Mouse (Mus musculus) kidney, embryonic 14.5 days (tissue): ENCODE measurements around the gene Smco1. TPM values are rescaled to one million over a fixed set of nuclear protein-coding genes. Genes with fewer than 3 reads are reported as not detected.
"Not testable (repeated sequence)": the region's sequence is repeated elsewhere in the genome, so short reads cannot be mapped to it uniquely, and the experiment has no call there.

Source experiments
- ATAC-seq: fragments of 200-750 bp; cut with Nextera tagmentation; 2 replicates; pipeline ENCODE4 v1.8.0; 2017; ENCODE audit warnings: moderate number of reproducible peaks, mild to moderate bottlenecking, moderate TSS enrichment, moderate library complexity; ENCODE audit not compliant: low FRiP score, low TSS enrichment
- H3K27ac ChIP-seq: fragments of 300-500 bp; sonication (generic); 2 replicates; pipeline ENCODE4 v1.5.1; 2014; ENCODE audit warnings: low read depth, mild to moderate bottlenecking, low read length, moderate library complexity, mixed read lengths
- H3K27me3 ChIP-seq: fragments of 300-500 bp; sonication (generic); 2 replicates; pipeline ENCODE4 v1.6.1; 2014; ENCODE audit warnings: mild to moderate bottlenecking, low read length; ENCODE audit not compliant: control insufficient read depth, insufficient read depth
- H3K36me3 ChIP-seq: fragments of 300-500 bp; sonication (generic); 2 replicates; pipeline ENCODE4 v1.6.1; 2014; ENCODE audit warnings: low read length, mixed read lengths; ENCODE audit not compliant: control insufficient read depth, insufficient read depth
- H3K4me1 ChIP-seq: fragments of 300-500 bp; sonication (generic); 2 replicates; pipeline ENCODE4 v1.6.1; 2014; ENCODE audit warnings: low read length, mixed read lengths; ENCODE audit not compliant: control insufficient read depth, insufficient read depth
- H3K4me2 ChIP-seq: fragments of 300-500 bp; sonication (generic); replicated peaks from 2 replicates; pipeline ENCODE4 v1.6.1; 2014; ENCODE audit warnings: low read depth, mild to moderate bottlenecking, low read length
- H3K4me3 ChIP-seq: fragments of 300-500 bp; sonication (generic); 2 replicates; pipeline ENCODE4 v1.5.1; 2014; ENCODE audit warnings: mild to moderate bottlenecking, low read length
- H3K9ac ChIP-seq: fragments of 300-500 bp; sonication (generic); 2 replicates; pipeline ENCODE4 v1.6.1; 2014; ENCODE audit warnings: low read depth, mild to moderate bottlenecking, low read length, moderate library complexity
- H3K9me3 ChIP-seq: fragments of 300-500 bp; sonication (generic); 2 replicates; pipeline ENCODE4 v1.6.1; 2016; ENCODE audit warnings: low read length; ENCODE audit not compliant: control insufficient read depth
- WGBS: fragments of 180-500 bp; shearing (Covaris S2); extraction: QIAGEN DNeasy Blood & Tissue Kit; methylation state at CpG from one replicate; pipeline ENCODE4 v1.1.7; 2014; 5-methylcytosine and 5-hydroxymethylcytosine counted together
- polyA plus RNA-seq: library from polyadenylated mRNA; unstranded; fragments of >200 nt; fragmentation: Nextera tagmentation; extraction: Ambion mirVana; gene quantifications from 2 replicates; pipeline ENCODE4 v1.2.1, GENCODE M21; 2014

The Smco1 gene
- polyA plus RNA-seq, 1 experiment from 2014 or later: not detected

DNA sequence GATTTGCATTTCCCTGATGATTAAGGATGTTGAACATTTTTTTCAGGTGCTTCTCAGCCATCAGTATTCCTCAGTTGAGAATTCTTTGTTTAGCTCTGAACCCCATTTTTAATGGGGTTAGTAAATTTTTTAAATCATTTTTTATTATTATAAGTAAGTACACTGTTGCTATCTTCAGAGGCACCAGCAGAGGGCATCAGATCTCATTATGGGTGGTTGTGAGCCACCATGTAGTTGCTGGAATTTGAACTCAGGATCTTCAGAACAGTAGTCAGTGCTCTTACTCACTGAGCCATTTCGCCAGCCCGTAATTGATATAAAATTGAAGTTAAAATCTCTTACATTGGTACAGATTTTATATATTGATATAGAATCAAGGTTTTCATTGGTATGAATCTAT lies 7.0 kb upstream of the Smco1 start:
- not testable (repeated sequence) for H3K4me3 ChIP-seq, H3K36me3 ChIP-seq, H3K27ac ChIP-seq, H3K4me1 ChIP-seq, H3K9ac ChIP-seq, H3K4me2 ChIP-seq, H3K9me3 ChIP-seq, ATAC-seq, H3K27me3 ChIP-seq
- WGBS: 80% methylated on average over 2 of the region's 2 CpGs

DNA sequence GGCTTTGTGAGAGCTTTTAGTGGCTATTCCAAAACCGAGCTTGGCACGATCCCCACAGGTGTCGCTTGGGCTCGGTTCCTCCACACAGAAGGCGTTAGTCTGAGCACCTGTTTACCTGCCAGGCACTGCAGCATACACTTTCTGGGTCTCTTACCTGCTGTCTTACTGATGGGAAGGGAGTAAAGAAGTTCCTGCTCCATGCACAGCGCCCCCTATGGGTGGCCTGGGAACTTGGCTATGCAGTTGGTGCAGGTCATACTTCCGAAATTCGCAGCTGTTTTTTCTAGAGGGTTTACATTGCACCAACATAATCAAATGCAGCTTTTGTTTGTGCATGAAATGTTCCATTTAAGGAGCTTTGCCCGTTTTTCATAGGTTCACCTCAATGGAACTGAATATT lies 2.1 kb downstream of the Smco1 start:
- no peak for ATAC-seq
- 57% methylated on average over 9 of the region's 9 CpGs for WGBS
- H3K4me3 ChIP-seq: no peak overlapping the region
- H3K9me3 ChIP-seq: no peaks in the 10 kb centered on the region
- no peak overlapping the region for H3K27ac ChIP-seq
- no peak overlapping the region for H3K9ac ChIP-seq
- no peak overlapping the region for H3K4me2 ChIP-seq
- no peaks in the 10 kb centered on the region for H3K27me3 ChIP-seq
- H3K4me1 ChIP-seq: no peaks in the 10 kb centered on the region; the same call in 1 of the 2 replicates
- no peaks in the 10 kb centered on the region for H3K36me3 ChIP-seq

DNA sequence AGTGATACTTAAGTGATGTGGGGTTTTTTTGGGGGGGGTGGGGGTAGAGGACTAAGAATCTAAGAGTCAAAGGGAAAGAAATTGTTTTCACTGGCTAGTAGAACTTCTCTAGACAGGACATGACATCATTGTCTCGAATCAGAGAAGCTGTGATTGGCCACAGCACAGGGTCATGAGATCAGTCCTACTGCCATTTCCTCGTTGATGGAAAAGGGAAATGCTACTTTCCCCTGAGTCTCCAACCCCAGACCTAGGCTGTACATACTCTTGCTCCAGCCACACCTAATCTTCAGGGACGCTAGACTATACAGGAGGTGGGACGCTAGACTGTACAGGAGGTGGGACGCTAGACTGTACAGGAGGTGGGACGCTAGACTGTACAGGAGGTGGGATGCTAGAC lies 3.8 kb downstream of the Smco1 start:
- Histone ChIP-seq H3K9ac (no peak overlapping the region), H3K4me2 (no peak overlapping the region), H3K27me3 (no peaks in the 10 kb centered on the region), H3K36me3 (no peaks in the 10 kb centered on the region; the same call in 1 of the 2 replicates), H3K27ac (no peak overlapping the region), H3K4me3 (no peak overlapping the region), H3K4me1 (peaks cover 6% of the 10 kb centered on the region; the same call in 1 of the 2 replicates), H3K9me3 (peaks cover 5% of the 10 kb centered on the region; the same call in 1 of the 2 replicates)
- 89% methylated on average over 6 of the region's 6 CpGs for WGBS
- no peak for ATAC-seq

DNA sequence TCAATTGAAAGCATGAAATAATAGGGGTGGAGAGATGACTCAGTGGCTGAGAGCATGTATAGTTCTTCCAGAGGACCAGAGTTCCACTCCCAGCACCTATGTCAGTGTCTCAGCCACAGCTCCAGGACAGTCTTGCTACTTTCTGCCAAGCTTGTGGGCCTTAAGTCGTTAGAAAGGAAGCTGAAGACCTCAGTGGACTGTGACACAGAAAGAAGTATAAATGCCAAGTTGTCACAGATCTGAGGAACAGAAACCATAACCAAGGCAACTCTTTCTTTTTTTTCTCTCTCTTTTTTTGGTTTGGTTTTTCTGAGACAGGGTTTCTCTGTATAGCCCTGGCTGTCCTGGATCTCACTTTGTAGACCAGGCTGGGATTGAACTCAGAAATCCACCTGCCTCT lies 4.6 kb downstream of the Smco1 start:
- ATAC-seq: no peak
- Histone ChIP-seq H3K9ac (no peak overlapping the region), H3K4me1 (peaks cover 6% of the 10 kb centered on the region; the same call in 1 of the 2 replicates), H3K9me3 (peaks cover 7% of the 10 kb centered on the region; the same call in 1 of the 2 replicates), H3K36me3 (peaks cover 3% of the 10 kb centered on the region; the same call in 1 of the 2 replicates), H3K4me2 (no peak overlapping the region), H3K27me3 (no peaks in the 10 kb centered on the region), H3K4me3 (no peak overlapping the region), H3K27ac (no peak overlapping the region)
- 69% methylated on average over 1 of the region's 1 CpGs for WGBS

DNA sequence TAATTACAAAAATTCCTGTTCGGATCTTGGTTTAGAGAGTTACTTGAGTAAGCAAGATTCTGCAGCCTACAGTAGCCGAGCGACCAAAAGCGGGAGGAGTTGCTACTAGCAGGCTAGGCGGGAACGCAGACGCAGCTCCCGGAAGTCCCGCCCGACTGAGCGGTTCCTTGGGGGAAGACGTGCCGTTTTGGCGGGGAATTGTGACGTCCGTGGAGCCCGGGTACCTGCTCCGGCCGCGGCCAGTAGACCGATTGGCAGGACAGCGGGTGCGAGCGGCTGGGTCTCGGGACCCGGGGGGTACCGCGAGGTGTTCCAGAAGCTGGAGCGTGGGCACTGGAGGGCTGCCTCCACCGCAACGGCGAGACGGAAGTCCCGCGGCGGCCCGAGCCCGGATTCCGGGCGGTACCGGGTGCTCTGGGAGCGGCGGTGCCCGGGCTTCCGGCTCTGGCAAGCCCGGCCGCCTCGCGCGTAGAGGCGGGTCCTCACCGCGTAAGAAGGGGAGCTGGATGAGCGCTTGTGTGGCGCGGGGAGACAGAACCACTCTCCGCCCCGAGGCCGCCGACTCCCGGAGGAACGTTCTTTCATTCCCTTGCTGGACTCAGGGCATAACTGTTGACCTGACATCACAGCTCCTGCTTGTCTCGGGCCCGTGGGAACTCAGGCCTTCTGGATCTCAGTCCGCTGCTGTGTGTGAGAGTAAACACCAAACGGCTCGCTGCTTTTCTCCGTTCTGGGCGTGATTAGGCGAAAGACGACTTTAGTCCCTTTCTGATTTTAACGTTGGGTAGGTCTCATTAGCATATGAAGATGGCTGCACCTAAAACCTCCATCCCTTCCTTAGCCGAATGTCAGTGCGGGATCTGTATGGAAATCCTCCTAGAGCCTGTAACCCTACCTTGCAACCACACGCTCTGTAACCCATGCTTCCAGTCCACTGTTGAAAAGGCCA lies 6.3 kb downstream of the Smco1 start, which contains the start of gene Rnf168:
TSS of gene Rnf168 (plus strand) at position 152 of the 949 bp plus-strand sequence.
- WGBS: under 1% methylated on average over 75 of the region's 75 CpGs
- no peaks in the 10 kb centered on the region for H3K27me3 ChIP-seq
- H3K4me3 ChIP-seq: peak within 1 kb of the TSS; percentile 87
- H3K27ac ChIP-seq: peak within 1 kb of the TSS; percentile 97
- ATAC-seq: peak; percentile 94
- H3K9me3 ChIP-seq: peaks cover 7% of the 10 kb centered on the region; the same call in 1 of the 2 replicates
- peaks cover 5% of the 10 kb centered on the region; the same call in 1 of the 2 replicates for H3K36me3 ChIP-seq
- peak within 1 kb of the TSS; percentile 94 for H3K9ac ChIP-seq
- H3K4me2 ChIP-seq: peak within 1 kb of the TSS; percentile 54
- H3K4me1 ChIP-seq: peaks cover 6% of the 10 kb centered on the region; the same call in 1 of the 2 replicates

DNA sequence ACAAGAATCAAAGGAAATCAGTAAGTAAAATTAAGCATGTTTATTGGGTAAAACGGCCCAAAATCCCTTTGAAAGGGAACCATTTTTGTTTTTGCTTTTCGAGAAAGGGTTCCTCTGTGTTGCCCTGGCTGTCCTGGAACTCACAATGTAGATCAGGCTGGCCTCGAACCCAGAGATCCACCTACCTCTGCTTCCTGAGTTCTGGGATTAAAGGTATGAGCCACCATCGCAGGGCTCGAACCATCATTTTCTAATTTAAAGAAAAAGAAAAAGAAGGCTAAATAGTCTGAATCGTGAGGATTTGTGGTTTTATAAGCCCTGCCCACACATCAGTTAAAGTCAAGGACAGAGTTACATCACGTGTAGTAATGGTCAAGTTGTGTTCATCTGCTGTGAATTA lies 7.1 kb downstream of the Smco1 start:
- peak overlapping the region; percentile 87 for H3K4me3 ChIP-seq
- H3K27me3 ChIP-seq: no peaks in the 10 kb centered on the region
- H3K4me2 ChIP-seq: peak overlapping the region; percentile 54
- 54% methylated on average over 7 of the region's 7 CpGs for WGBS
- H3K9ac ChIP-seq: peak overlapping the region; percentile 94
- no peak for ATAC-seq
- peaks cover 13% of the 10 kb centered on the region; the same call in 1 of the 2 replicates for H3K36me3 ChIP-seq
- H3K27ac ChIP-seq: peak overlapping the region; percentile 97; the same call in 1 of the 2 replicates
- peaks cover 6% of the 10 kb centered on the region; the same call in 1 of the 2 replicates for H3K4me1 ChIP-seq
- peaks cover 7% of the 10 kb centered on the region; the same call in 1 of the 2 replicates for H3K9me3 ChIP-seq

DNA sequence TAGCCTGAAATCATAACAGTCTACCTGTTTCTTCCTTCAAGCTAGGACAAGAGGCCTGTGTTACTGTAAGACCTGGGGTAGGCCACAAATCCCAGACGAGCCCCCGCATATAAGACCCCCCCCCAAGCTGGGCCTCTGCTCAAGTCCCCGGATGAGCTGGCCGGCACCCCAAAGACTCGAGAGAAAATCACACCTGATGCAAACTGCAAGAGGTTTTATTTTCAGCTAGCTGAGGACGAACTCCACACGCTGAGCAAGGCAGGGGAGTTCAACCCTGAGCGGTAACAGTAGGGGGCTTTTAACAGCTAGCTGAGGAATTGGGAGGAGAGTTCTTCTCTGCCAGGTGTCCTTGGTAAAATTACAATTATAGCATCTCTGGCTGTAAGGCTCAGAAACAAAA lies 8.9 kb downstream of the Smco1 start:
- peaks cover 6% of the 10 kb centered on the region; the same call in 1 of the 2 replicates for H3K4me1 ChIP-seq
- H3K4me2 ChIP-seq: no peak overlapping the region
- H3K9me3 ChIP-seq: peaks cover 7% of the 10 kb centered on the region; the same call in 1 of the 2 replicates
- 95% methylated on average over 8 of the region's 8 CpGs for WGBS
- H3K27me3 ChIP-seq: no peaks in the 10 kb centered on the region
- peaks cover 31% of the 10 kb centered on the region for H3K36me3 ChIP-seq
- no peak overlapping the region for H3K9ac ChIP-seq
- no peak for ATAC-seq
- H3K27ac ChIP-seq: no peak overlapping the region
- no peak overlapping the region; the same call in 1 of the 2 replicates for H3K4me3 ChIP-seq

DNA sequence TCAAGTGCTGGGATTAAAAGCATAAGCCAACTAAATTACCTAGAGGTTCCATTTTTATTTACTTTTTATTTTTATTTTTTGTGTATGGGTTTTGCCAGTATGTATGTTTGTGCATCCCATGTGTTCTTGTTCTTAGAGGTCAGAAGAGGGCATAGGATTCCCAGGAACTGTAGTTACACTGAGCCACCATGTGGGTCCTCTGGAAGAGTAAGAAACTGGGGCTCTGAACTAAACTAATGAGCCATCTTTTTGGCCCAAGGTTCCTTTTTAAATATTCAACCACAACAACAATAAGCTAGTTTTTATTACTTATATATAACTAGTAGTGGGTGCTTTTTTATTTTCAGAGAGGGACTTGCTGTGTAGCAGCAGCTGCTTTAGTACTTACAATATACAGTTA lies 11.3 kb downstream of the Smco1 start:
- Histone ChIP-seq H3K27ac (no peak overlapping the region), H3K36me3 (peaks cover 53% of the 10 kb centered on the region), H3K4me3 (no peak overlapping the region), H3K27me3 (no peaks in the 10 kb centered on the region), H3K9me3 (peaks cover 7% of the 10 kb centered on the region; the same call in 1 of the 2 replicates), H3K4me1 (0 out of 2 replicates have a peak, but pooled peaks cover 6% of the 10 kb centered on the region), H3K4me2 (no peak overlapping the region), H3K9ac (no peak overlapping the region)
- ATAC-seq: no peak

DNA sequence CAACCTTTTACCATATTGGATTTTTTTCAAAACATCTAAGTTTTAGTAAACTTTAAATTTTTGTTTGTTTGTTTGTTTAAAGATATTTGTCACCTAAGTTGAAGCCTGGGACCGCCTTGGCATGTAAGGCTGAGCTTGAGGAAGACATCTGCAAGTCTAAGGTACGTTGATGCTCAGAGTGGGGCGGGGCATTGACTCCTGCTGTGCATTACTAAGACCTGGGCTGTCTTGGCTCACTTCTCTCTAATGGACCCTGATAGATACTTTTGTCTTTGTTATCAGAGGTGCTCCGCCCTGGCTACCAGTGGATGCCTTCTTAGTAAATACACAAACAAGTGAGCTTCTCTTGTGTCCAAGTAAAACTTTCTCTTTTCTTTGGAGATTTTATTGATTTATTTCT lies 20.6 kb downstream of the Smco1 start:
- Histone ChIP-seq H3K9me3 (no peaks in the 10 kb centered on the region), H3K27ac (no peak overlapping the region), H3K4me2 (no peak overlapping the region), H3K9ac (no peak overlapping the region), H3K4me1 (no peaks in the 10 kb centered on the region), H3K36me3 (peaks cover 52% of the 10 kb centered on the region), H3K27me3 (no peaks in the 10 kb centered on the region), H3K4me3 (no peak overlapping the region)
- 97% methylated on average over 4 of the region's 4 CpGs for WGBS
- ATAC-seq: no peak
